Mouse (Mus musculus) cerebellum, adult 18-20 months (tissue): ENCODE data around the gene Casc1.

ENCODE experiments used
- DNase-seq, 2 experiments: peaks; one replicate each; pipeline ENCODE4 v3.0.0; 2021

The Casc1 gene

DNA sequence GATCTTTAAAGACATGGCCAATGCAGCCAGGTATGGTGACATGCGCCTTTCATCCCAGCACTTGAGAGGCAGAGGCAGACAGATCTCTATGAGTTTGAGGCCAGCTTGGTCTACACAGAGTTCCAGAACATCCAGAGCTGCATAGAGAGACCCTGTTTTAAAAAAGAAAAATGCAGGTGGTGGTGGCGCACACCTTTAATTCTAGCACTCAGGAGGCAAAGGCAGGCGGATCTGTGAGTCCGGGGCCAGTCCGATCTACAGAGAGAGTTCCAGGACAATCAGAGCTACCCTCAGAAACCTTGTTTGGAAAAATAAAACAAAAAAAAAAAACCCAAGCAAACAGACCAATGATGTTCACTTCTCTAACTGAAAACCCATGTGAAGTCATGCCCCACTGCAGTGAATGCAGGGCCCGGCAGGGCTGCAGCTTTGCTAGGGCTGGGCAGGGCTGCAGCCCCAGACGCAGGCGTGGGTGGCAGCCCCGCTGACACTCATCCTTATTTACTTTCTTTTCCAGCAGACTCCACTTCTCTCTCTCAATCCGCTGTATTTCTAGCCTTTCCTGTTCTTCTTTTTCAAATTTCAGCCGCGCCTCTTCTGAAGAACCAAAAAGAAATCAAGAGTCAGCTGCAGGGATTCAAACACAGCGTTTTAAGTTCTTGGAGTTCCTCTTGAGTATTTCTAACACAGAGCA lies 8.2 kb downstream of the Casc1 start:
- no peak for DNase-seq

DNA sequence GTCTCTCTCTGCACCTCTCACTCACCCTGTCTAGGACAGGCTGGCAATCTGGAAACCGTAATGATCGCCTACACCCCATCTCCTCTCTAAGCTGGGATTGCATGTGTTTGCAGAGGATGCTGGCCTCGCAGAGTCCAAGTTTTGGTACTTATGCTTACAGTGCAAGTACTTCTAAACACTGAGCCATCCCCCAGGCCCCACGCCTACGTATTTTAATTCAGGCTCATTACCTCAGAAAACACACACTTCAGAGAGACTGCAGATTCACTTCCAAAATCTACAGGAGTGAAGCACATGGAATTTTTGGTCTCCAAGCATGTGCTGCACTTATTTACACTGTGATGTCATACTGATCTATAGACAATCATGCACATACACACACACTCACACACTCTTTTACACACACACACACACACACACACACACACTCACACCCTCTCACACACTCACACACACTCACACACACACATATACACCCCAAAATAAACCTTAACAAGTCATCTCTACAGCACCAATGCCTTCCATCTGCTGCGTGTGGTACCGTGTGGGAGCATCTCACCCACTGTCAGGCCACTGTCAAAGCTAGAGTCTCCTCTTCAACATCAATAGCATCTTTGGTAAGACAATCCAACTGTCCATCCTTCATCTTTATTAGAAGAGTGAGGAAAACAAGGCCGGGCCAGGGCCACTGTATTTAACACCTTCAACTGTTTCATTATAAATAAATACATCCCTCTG lies 12.7 kb downstream of the Casc1 start:
- no peak for DNase-seq

DNA sequence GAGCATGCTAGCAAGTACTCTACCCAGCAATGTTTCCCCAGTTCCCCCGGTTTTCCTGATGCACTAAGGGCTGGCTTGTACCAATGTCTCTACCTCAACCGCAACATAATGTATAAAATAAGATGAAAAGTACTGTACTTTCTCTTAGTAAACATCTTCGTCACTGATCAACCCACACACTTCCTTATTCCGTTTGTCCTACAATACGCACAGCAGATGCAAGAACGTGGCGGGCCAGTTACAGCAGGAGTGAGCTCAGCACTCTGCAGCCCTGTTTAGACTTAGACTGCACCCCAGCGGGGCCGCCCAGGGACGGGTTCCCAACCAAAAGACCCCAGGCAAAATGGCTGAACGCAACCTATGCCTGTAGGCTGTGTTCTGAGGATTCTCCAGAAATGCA lies 17.4 kb downstream of the Casc1 start:
- DNase-seq = no peak

GRCm38 (mm10) chr6:145193038-145193437 lies 17.8 kb downstream of the Casc1 start:
- no peak for DNase-seq

- peak; percentile 31 to 46 for DNase-seq
Measured at GRCm38 (mm10) chr6:145187093-145188088, 23.4 kb downstream of the Casc1 start.

GRCm38 (mm10) chr6:145186096-145186495 lies 24.7 kb downstream of the Casc1 start:
- no peak for DNase-seq

- no peak for DNase-seq
Measured at GRCm38 (mm10) chr6:145182044-145182443, 28.8 kb downstream of the Casc1 start.

DNA sequence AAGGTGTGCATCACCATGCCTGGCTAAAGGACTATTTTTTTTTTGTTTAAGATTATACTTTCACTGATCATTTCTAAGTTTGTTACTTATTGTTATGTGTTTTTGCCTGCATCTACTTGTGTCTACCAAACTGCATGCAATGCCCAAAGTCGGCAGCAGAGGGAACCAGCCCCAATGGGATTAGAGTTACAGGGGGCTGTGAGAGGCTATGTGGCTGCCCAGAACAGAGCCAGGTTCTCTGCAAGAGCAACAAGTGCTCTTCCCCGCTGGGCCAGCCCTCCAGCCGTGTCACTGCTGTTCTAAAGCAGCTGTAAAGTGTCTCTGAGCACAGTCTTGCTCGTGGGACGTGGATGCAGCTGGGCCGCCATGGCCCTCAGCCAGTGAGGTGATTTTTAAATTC lies 31.1 kb downstream of the Casc1 start:
- peak; percentile 14 to 20 for DNase-seq

DNA sequence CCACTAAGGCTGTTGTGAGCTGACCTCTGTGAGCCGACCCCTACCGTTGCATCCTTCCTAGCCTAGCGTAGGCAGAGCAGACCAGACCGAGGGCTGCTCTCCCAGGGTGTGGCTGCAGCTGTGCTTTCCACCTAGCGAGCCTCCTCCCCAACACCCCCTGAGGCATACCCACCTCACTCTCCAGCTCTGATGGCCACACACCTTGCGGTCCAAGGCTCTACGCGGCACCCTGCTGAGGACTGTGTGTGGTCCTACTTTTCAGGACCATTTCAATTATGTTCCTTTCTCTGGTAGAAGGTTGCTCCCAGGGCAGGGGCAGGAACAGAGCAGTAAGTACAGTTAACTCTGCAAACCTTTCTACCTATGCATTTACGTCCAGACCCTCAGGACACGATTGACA lies 34.3 kb downstream of the Casc1 start:
- DNase-seq = no peak

DNA sequence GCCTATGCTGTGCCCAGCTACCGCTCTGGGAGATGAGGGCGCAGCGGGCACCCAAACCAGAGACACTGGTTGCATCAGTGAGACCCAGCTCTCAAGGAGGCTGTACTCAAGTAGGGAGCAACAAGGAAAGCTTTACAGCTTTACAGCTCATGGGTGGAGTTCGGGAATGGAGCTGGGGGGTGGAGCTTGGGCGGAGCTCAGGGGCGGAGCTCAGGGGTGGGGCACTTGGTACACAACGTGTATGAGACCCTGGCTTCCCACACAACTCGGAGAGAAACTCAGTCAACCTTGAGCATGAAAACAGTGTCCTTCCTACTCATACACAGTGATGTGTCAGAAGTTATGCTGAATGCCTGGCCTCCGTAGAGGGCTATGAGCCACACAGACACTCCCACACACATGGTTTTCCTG lies 35.2 kb downstream of the Casc1 start:
- DNase-seq = no peak

DNA sequence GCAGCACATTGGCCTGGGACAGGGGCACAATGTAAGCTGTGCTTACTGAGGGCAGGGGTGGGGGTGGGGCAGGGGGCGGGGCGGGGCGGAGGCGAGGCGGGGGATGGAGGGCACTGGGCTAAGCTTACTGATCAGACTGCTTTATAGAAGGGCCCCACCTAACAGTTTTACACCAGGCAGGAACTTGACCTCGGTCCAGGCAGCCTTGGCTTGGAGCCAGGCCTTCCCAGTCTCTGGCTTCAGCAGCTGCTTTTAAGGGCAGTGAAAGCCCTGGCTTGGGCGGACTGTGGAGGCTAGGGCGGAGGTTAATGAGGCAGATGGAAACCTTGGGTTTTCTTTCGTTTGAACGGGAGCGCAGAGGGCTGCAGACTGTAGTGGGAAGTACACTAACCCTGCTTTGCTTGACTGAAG lies 37.0 kb downstream of the Casc1 start:
- DNase-seq = peak in 1 of 2 experiments; percentile 13

DNA sequence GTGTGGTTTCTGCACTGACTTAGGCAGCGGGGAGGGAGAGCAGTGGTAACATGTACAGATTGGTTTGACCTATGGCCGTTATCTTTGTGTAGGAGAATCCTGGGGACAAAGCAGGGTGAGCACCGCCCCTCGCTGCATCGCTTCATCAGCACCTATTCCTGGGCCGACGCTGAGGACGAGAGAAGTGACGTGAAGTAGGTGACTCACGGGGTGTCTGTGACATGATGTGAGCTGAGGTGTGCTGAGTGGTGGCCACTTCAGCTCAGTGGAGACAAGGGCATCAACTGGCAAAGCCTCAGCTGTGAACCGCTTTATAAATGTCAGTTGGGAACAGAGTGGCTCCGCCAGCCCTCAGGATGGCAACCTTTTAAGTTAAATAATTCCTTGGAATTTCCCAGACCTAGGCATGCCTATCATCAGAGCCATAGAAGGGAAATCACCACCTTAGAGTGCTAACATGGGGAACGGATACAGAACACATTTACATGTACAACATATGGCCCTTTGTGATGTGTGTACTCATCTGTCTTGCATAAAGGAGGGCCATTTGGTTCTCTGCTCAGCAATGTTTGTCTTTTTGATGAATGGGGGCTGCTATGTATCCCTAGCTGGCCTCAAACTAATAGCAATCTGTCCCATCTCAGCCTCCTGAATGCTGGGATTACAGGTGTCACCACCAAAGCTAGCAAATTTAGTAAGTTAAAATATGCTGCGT lies 38.8 kb downstream of the Casc1 start:
- no peak for DNase-seq

- no peak for DNase-seq
Measured at GRCm38 (mm10) chr6:145160581-145160980, 50.2 kb downstream of the Casc1 start.

DNA sequence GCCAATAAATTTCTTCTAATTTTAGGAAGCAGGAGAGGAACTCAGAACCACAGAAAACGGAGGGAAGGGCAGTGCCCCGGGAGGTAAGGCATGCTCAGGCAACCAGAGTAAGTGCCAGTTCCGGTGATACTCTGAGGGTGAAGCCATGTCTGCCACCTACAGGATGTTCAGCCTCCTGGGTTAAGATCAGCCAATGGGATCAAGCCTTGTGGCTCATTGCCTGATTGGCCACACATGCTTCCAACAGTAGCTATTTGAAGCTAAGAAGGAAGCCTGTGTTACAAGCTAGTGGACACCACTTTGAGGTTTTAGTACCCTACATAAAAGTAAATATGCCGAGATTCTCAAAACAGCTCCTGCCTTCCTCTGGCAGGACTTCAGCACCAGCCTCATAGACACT lies 52.2 kb downstream of the Casc1 start:
- no peak for DNase-seq

DNA sequence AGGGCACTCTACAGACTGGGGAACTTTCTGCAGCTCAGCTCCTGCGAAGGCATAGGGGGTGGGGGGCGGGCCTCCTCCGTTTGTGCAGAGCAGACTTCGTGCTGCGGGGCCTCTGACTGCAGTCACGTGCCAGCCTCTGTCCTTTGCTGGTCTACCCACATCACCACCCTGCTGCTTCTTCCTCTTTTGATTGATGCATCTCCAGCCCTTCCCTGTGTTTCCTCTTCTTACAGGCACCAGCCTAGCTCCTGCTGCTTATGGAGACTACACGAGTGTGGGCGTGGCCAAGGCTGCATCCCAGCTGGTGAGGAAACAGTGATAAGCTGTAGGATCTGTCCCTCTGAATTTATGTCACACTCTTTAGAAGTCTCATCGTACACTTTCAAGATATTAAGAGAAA lies 61.8 kb downstream of the Casc1 start:
- no peak for DNase-seq

DNA sequence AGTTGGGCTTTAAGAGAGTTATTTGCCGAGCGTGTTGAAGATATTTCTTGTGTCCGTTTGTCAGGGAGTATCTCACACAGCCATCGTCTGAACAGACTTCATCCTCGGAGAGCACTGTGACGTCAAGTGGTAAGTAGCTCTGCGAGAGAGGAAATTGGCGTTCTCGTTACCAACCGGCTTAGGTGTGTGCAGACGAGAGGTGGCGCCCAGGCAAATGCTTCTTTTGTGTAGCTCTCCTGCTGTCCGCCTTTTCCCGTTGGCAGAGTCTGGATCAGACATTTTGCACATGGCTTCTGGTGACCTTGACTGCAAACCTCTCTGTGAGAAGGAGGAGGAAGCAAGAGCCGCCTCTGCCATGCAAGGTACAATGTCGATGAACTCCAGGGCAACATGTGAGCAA lies 63.1 kb downstream of the Casc1 start:
- no peak for DNase-seq

DNA sequence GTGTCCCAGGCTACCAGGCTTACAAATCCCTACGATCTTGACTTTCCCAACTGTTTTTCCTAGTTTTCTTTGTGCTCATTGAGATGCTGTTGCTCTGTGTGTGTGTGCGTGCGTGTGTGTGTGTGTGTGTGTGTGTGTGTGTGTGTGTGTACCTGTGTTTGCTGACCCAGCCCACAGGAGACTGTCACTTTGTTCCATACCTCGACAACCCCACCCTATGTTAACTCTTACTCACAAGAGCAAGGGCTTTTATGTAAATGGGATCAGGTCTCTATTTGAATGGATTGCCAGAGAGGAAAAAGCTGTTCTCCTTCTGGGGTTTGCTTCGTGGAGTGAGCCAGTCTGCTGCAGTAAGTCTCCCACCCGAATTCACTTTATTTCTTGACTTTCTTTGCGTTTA lies 65.6 kb downstream of the Casc1 start:
- DNase-seq = no peak

GRCm38 (mm10) chr6:145141827-145142226 lies 69.0 kb downstream of the Casc1 start:
- DNase-seq = no peak

- DNase-seq = no peak
Measured at GRCm38 (mm10) chr6:145140706-145141105, 70.1 kb downstream of the Casc1 start.

- no peak for DNase-seq
Measured at GRCm38 (mm10) chr6:145139776-145140475, 70.9 kb downstream of the Casc1 start.

- DNase-seq = no peak
Measured at GRCm38 (mm10) chr6:145139236-145139635, 71.6 kb downstream of the Casc1 start.

DNA sequence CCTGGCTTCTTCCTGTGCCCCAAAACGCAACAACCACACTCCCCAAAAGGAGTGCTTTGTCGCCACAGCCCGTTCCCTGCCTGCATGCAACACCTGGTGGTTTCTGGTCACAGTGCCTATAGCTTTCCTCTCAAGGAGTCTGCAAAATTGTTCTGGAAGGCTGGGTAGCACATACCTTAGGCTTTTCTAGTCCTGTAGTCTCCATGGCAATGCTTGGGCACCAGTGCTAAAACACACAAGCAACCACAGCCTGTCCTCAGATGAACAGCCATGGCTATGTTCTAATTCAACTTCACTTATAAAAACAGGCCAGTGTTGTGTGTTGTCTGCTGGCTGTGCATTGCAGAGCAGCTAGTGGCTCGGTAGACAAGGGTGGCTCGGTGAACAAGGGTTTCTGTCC lies 74.0 kb downstream of the Casc1 start:
- DNase-seq = no peak
